Mouse (Mus musculus): Measurements from ENCODE around the gene Tctn1. TPM values are rescaled to one million over a fixed set of nuclear protein-coding genes. Genes with fewer than 3 reads are reported as not detected.
A peak's percentile ranks its signal among the peaks of the same experiment; 100 is the strongest.

Gene Tctn1
- total and polyA plus RNA-seq, 2 experiments = 1.6 to 5.9 TPM

- no peaks in the 10 kb centered on the region for H3K4me1 ChIP-seq (ENCODE audit: control insufficient read depth, insufficient read depth, low read length)
- no peaks in the 10 kb centered on the region for H3K27me3 ChIP-seq (ENCODE audit: control insufficient read depth, insufficient read depth, low read length)
- no peaks in the 10 kb centered on the region for H3K36me3 ChIP-seq (ENCODE audit: control insufficient read depth, insufficient read depth, low read length)
- no peaks in the 10 kb centered on the region for H3K79me2 ChIP-seq (ENCODE audit: control insufficient read depth, insufficient read depth, low read length)
- no peak for TF ChIP-seq CTCF (IDR thresholded peaks at IDR 0.05; ENCODE audit: low read depth, low read length)
- TF ChIP-seq POLR2A (IDR thresholded peaks at IDR 0.05; ENCODE audit: extremely low read depth, insufficient read depth, low read length) = no peak
- no peak overlapping the region for H3K9ac ChIP-seq (ENCODE audit: low read depth, low read length)
- H3K4me3 ChIP-seq (ENCODE audit: insufficient read depth, low read depth, low read length) = no peak overlapping the region
- H3K27ac ChIP-seq (replicated peaks; ENCODE audit: insufficient read depth, low read depth, low read length) = no peak overlapping the region
- WGBS = 78% methylated on average over 8 of the region's 8 CpGs
- no peak for DNase-seq (ENCODE audit: extremely low read depth, low read depth, low spot score)
Measured at GRCm38 (mm10) chr5:122212125-122212524, 52.1 kb downstream of the Tctn1 start.

- Histone ChIP-seq H3K27me3 (ENCODE audit: control insufficient read depth, insufficient read depth, low read length) (no peaks in the 10 kb centered on the region), H3K4me3 (ENCODE audit: insufficient read depth, low read depth, low read length) (no peak overlapping the region), H3K27ac (replicated peaks; ENCODE audit: insufficient read depth, low read depth, low read length) (no peak overlapping the region), H3K79me2 (ENCODE audit: control insufficient read depth, insufficient read depth, low read length) (no peaks in the 10 kb centered on the region), H3K36me3 (ENCODE audit: control insufficient read depth, insufficient read depth, low read length) (no peaks in the 10 kb centered on the region), H3K9ac (ENCODE audit: low read depth, low read length) (no peak overlapping the region), H3K4me1 (ENCODE audit: control insufficient read depth, insufficient read depth, low read length) (no peaks in the 10 kb centered on the region)
- TF ChIP-seq CTCF (IDR thresholded peaks at IDR 0.05; ENCODE audit: low read depth, low read length) (no peak), POLR2A (IDR thresholded peaks at IDR 0.05; ENCODE audit: extremely low read depth, insufficient read depth, low read length) (no peak)
- DNase-seq (ENCODE audit: extremely low read depth, low read depth, low spot score) = no peak
- WGBS = 93% methylated on average over 8 of the region's 8 CpGs
Measured at GRCm38 (mm10) chr5:122210890-122211289, 53.4 kb downstream of the Tctn1 start.

- WGBS = 27% methylated on average over 20 of the region's 21 CpGs
- H3K9ac ChIP-seq (ENCODE audit: low read depth, low read length) = peak overlapping the region; percentile 70
- DNase-seq (ENCODE audit: extremely low read depth, low read depth, low spot score) = no peak
Measured at GRCm38 (mm10) chr5:122209591-122210368, 54.5 kb downstream of the Tctn1 start.

GRCm38 (mm10) chr5:122208909-122209308, 55.4 kb downstream of the Tctn1 start:
- TF ChIP-seq CTCF (IDR thresholded peaks at IDR 0.05; ENCODE audit: low read depth, low read length) = no peak
- TF ChIP-seq POLR2A (IDR thresholded peaks at IDR 0.05; ENCODE audit: extremely low read depth, insufficient read depth, low read length) = no peak
- no peaks in the 10 kb centered on the region for H3K36me3 ChIP-seq (ENCODE audit: control insufficient read depth, insufficient read depth, low read length)
- no peaks in the 10 kb centered on the region for H3K4me1 ChIP-seq (ENCODE audit: control insufficient read depth, insufficient read depth, low read length)
- no peak overlapping the region for H3K4me3 ChIP-seq (ENCODE audit: insufficient read depth, low read depth, low read length)
- 76% methylated on average over 6 of the region's 6 CpGs for WGBS
- no peak overlapping the region for H3K9ac ChIP-seq (ENCODE audit: low read depth, low read length)
- no peaks in the 10 kb centered on the region for H3K27me3 ChIP-seq (ENCODE audit: control insufficient read depth, insufficient read depth, low read length)
- no peak for DNase-seq (ENCODE audit: extremely low read depth, low read depth, low spot score)
- H3K79me2 ChIP-seq (ENCODE audit: control insufficient read depth, insufficient read depth, low read length) = no peaks in the 10 kb centered on the region
- no peak overlapping the region for H3K27ac ChIP-seq (replicated peaks; ENCODE audit: insufficient read depth, low read depth, low read length)

More at GRCm38 (mm10) chr5:122209591-122210368, 54.5 kb downstream of the Tctn1 start:
- H3K36me3 ChIP-seq (ENCODE audit: control insufficient read depth, insufficient read depth, low read length) = no peaks in the 10 kb centered on the region
- H3K79me2 ChIP-seq (ENCODE audit: control insufficient read depth, insufficient read depth, low read length) = no peaks in the 10 kb centered on the region
- peak overlapping the region; percentile 58 for H3K4me3 ChIP-seq (ENCODE audit: insufficient read depth, low read depth, low read length)
- TF ChIP-seq POLR2A (IDR thresholded peaks at IDR 0.05; ENCODE audit: extremely low read depth, insufficient read depth, low read length) = no peak
- no peak for TF ChIP-seq CTCF (IDR thresholded peaks at IDR 0.05; ENCODE audit: low read depth, low read length)
- H3K27me3 ChIP-seq (ENCODE audit: control insufficient read depth, insufficient read depth, low read length) = no peaks in the 10 kb centered on the region
- 0 out of 2 replicates have a peak overlapping the region, but pooled peaks have one; percentile 14 for H3K27ac ChIP-seq (replicated peaks; ENCODE audit: insufficient read depth, low read depth, low read length)
- H3K4me1 ChIP-seq (ENCODE audit: control insufficient read depth, insufficient read depth, low read length) = no peaks in the 10 kb centered on the region

- Histone ChIP-seq H3K9ac (ENCODE audit: low read depth, low read length) (no peak within 1 kb of the TSS), H3K27ac (replicated peaks; ENCODE audit: insufficient read depth, low read depth, low read length) (no peak within 1 kb of the TSS), H3K4me3 (ENCODE audit: insufficient read depth, low read depth, low read length) (no peak within 1 kb of the TSS), H3K27me3 (ENCODE audit: control insufficient read depth, insufficient read depth, low read length) (no peaks in the 10 kb centered on the region), H3K4me1 (ENCODE audit: control insufficient read depth, insufficient read depth, low read length) (no peaks in the 10 kb centered on the region), H3K36me3 (ENCODE audit: control insufficient read depth, insufficient read depth, low read length) (no peaks in the 10 kb centered on the region), H3K79me2 (ENCODE audit: control insufficient read depth, insufficient read depth, low read length) (no peaks in the 10 kb centered on the region)
- DNase-seq (ENCODE audit: extremely low read depth, low read depth, low spot score) = no peak
- 67% methylated on average over 4 of the region's 4 CpGs for WGBS
- no peak for TF ChIP-seq CTCF (IDR thresholded peaks at IDR 0.05; ENCODE audit: low read depth, low read length)
Measured at GRCm38 (mm10) chr5:122206475-122206874, 57.8 kb downstream of the Tctn1 start, which contains the start of gene Hvcn1. Hvcn1 (plus strand) TSS chr5:122206804.

GRCm38 (mm10) chr5:122204180-122204579, 60.1 kb downstream of the Tctn1 start:
- TF ChIP-seq CTCF (IDR thresholded peaks at IDR 0.05; ENCODE audit: low read depth, low read length) (no peak), POLR2A (IDR thresholded peaks at IDR 0.05; ENCODE audit: extremely low read depth, insufficient read depth, low read length) (no peak)
- H3K9ac ChIP-seq (ENCODE audit: low read depth, low read length) = no peak overlapping the region
- no peaks in the 10 kb centered on the region for H3K36me3 ChIP-seq (ENCODE audit: control insufficient read depth, insufficient read depth, low read length)

More at GRCm38 (mm10) chr5:122204180-122204579, 60.1 kb downstream of the Tctn1 start:
- H3K27ac ChIP-seq (replicated peaks; ENCODE audit: insufficient read depth, low read depth, low read length) = no peak overlapping the region
- no peak overlapping the region for H3K4me3 ChIP-seq (ENCODE audit: insufficient read depth, low read depth, low read length)
- H3K27me3 ChIP-seq (ENCODE audit: control insufficient read depth, insufficient read depth, low read length) = no peaks in the 10 kb centered on the region
- WGBS = 81% methylated on average over 2 of the region's 2 CpGs
- H3K4me1 ChIP-seq (ENCODE audit: control insufficient read depth, insufficient read depth, low read length) = no peaks in the 10 kb centered on the region
- H3K79me2 ChIP-seq (ENCODE audit: control insufficient read depth, insufficient read depth, low read length) = no peaks in the 10 kb centered on the region
- no peak for DNase-seq (ENCODE audit: extremely low read depth, low read depth, low spot score)

Data from liver, adult 2 months (tissue).